ENCODE assay signal across 23 mouse cellular contexts in genomic region chr7:27092038-27092703, GRCm38 (mm10). TPM values are rescaled to one million over a fixed set of nuclear protein-coding genes. Genes with fewer than 3 reads are reported as not detected.
A peak's percentile ranks its signal among the peaks of the same experiment; 100 is the strongest.
DNase-seq lines count a peak whose midpoint lies in the region; ATAC-seq and TF ChIP-seq lines count a peak whose summit lies in the region.
"Had no signal": no experiment of that assay in that cellular context is flagged by ENCODE, and none has a peak within 500 bp of the region (broad histone marks: within the 10 kb centered on the region; RNA-seq: fewer than 3 reads in every experiment).

No protein-coding gene starts in this region.

- no peak for TF ChIP-seq EP300 in stomach, postnatal 0 days (optimal IDR thresholded peaks at IDR 0.05)

- no peak overlapping the region for H3K4me3 ChIP-seq in embryonic facial prominence, embryonic 14.5 days (ENCODE audit: low read depth, low read length)
- H3K4me3 ChIP-seq in embryonic facial prominence, embryonic 10.5 days, result no peak overlapping the region
- H3K4me3 ChIP-seq in stomach, postnatal 0 days (ENCODE audit: low read depth, low read length), result no peak overlapping the region
- H3K4me3 ChIP-seq in liver, embryonic 11.5 days (ENCODE audit: low read depth, low read length), result no peak overlapping the region
- H3K4me3 ChIP-seq: forebrain, embryonic 15.5 days; heart, embryonic 10.5 days; hindbrain, embryonic 12.5 days had no signal

- no peaks in the 10 kb centered on the region for H3K36me3 ChIP-seq in embryonic facial prominence, embryonic 14.5 days (ENCODE audit: control insufficient read depth, insufficient read depth, low read length)
- H3K36me3 ChIP-seq in embryonic facial prominence, embryonic 10.5 days (replicated peaks), result no peaks in the 10 kb centered on the region
- H3K36me3 ChIP-seq in stomach, postnatal 0 days (ENCODE audit: control insufficient read depth, insufficient read depth, low read length), result no peaks in the 10 kb centered on the region
- no peaks in the 10 kb centered on the region for H3K36me3 ChIP-seq in liver, embryonic 11.5 days (ENCODE audit: control insufficient read depth, insufficient read depth, low read length)
- H3K36me3 ChIP-seq: forebrain, embryonic 15.5 days; G1E; heart, embryonic 10.5 days; hindbrain, embryonic 12.5 days had no signal

- DNase-seq in embryonic facial prominence, embryonic 14.5 days (ENCODE audit: low spot score), result peak; percentile 16
- DNase-seq in embryonic facial prominence, embryonic 10.5 days (ENCODE audit: low spot score), result no peak
- peak; percentile 8 for DNase-seq in urinary bladder, postnatal 14 days (ENCODE audit: low spot score)
- no peak for DNase-seq in urinary bladder, postnatal 25 days (ENCODE audit: low spot score)
- peak; percentile 38 for DNase-seq in lung, postnatal 36 days
- peak; percentile 18 for DNase-seq in stomach, postnatal 0 days (ENCODE audit: low spot score)
- no peak for DNase-seq in liver, embryonic 11.5 days (ENCODE audit: low spot score)
- no peak for DNase-seq in spleen, adult 18-20 months
- DNase-seq: adrenal gland, postnatal 14 days; B cell, adult 2 months; cerebellum, adult 18-20 months; cerebellum, postnatal 10 days; gastrocnemius, postnatal 36 days; heart, adult 11 months; heart, postnatal 10 days; heart, postnatal 4 days had no signal

- TF ChIP-seq CTCF in stomach, postnatal 0 days (IDR thresholded peaks at IDR 0.05; ENCODE audit: low read depth), result no peak

- WGBS in embryonic facial prominence, embryonic 14.5 days, result 55% methylated on average over 7 of the region's 7 CpGs
- WGBS in embryonic facial prominence, embryonic 10.5 days, result 70% methylated on average over 7 of the region's 7 CpGs
- 38% methylated on average over 7 of the region's 7 CpGs for WGBS in stomach, postnatal 0 days
- 52% methylated on average over 7 of the region's 7 CpGs for WGBS in liver, embryonic 11.5 days

- peak; percentile 50 for ATAC-seq in embryonic facial prominence, embryonic 14.5 days (ENCODE audit: low read depth)
- peak; percentile 53 for ATAC-seq in stomach, postnatal 0 days (ENCODE audit: low FRiP score, low TSS enrichment)
- ATAC-seq in liver, embryonic 11.5 days (replicated peaks; ENCODE audit: low FRiP score), result no peak
- ATAC-seq: CD4-positive, CD25-positive, alpha-beta regulatory T cell, adult 4 months; forebrain, embryonic 15.5 days had no signal

- no peaks in the 10 kb centered on the region for H3K27me3 ChIP-seq in embryonic facial prominence, embryonic 14.5 days (replicated peaks; ENCODE audit: control insufficient read depth, insufficient read depth, low read length)
- H3K27me3 ChIP-seq in embryonic facial prominence, embryonic 10.5 days (replicated peaks; ENCODE audit: low read depth, poor library complexity, severe bottlenecking), result no peaks in the 10 kb centered on the region
- no peaks in the 10 kb centered on the region for H3K27me3 ChIP-seq in stomach, postnatal 0 days (ENCODE audit: control insufficient read depth, insufficient read depth, low read length)
- H3K27me3 ChIP-seq in liver, embryonic 11.5 days (replicated peaks; ENCODE audit: control insufficient read depth, insufficient read depth, low read length), result no peaks in the 10 kb centered on the region
- H3K27me3 ChIP-seq: forebrain, embryonic 15.5 days; hindbrain, embryonic 12.5 days had no signal

- H3K9ac ChIP-seq in embryonic facial prominence, embryonic 14.5 days (ENCODE audit: low read depth, low read length), result no peak overlapping the region
- H3K9ac ChIP-seq in stomach, postnatal 0 days (ENCODE audit: low read length), result no peak overlapping the region
- H3K9ac ChIP-seq in liver, embryonic 11.5 days (ENCODE audit: low read depth, low read length), result no peak overlapping the region
- H3K9ac ChIP-seq: forebrain, embryonic 15.5 days; hindbrain, embryonic 12.5 days had no signal

- no peaks in the 10 kb centered on the region for H3K4me1 ChIP-seq in embryonic facial prominence, embryonic 14.5 days (ENCODE audit: control insufficient read depth, insufficient read depth, low read length)
- no peaks in the 10 kb centered on the region for H3K4me1 ChIP-seq in embryonic facial prominence, embryonic 10.5 days
- H3K4me1 ChIP-seq in stomach, postnatal 0 days (replicated peaks; ENCODE audit: control insufficient read depth, insufficient read depth), result peaks cover 3% of the 10 kb centered on the region; the same call in 1 of the 2 replicates
- H3K4me1 ChIP-seq in liver, embryonic 11.5 days (replicated peaks; ENCODE audit: control insufficient read depth, insufficient read depth, low read length), result no peaks in the 10 kb centered on the region
- H3K4me1 ChIP-seq: forebrain, embryonic 15.5 days; heart, embryonic 10.5 days; hindbrain, embryonic 12.5 days had no signal

- no peak overlapping the region for H3K4me2 ChIP-seq in embryonic facial prominence, embryonic 14.5 days (ENCODE audit: low read depth, low read length)
- H3K4me2 ChIP-seq in stomach, postnatal 0 days (replicated peaks; ENCODE audit: low read depth), result no peak overlapping the region
- H3K4me2 ChIP-seq in liver, embryonic 11.5 days, result no peak overlapping the region
- H3K4me2 ChIP-seq: forebrain, embryonic 15.5 days; hindbrain, embryonic 12.5 days had no signal

- no peaks in the 10 kb centered on the region for H3K9me3 ChIP-seq in embryonic facial prominence, embryonic 14.5 days (ENCODE audit: control insufficient read depth, low read length)
- H3K9me3 ChIP-seq in embryonic facial prominence, embryonic 10.5 days, result no peaks in the 10 kb centered on the region
- H3K9me3 ChIP-seq in stomach, postnatal 0 days (ENCODE audit: control insufficient read depth, low read length), result no peaks in the 10 kb centered on the region
- H3K9me3 ChIP-seq in liver, embryonic 11.5 days (ENCODE audit: control insufficient read depth, low read length), result no peaks in the 10 kb centered on the region
- H3K9me3 ChIP-seq: forebrain, embryonic 15.5 days; G1E had no signal

- H3K27ac ChIP-seq in embryonic facial prominence, embryonic 14.5 days (replicated peaks; ENCODE audit: low read depth, low read length), result no peak overlapping the region
- H3K27ac ChIP-seq in embryonic facial prominence, embryonic 10.5 days (replicated peaks), result no peak overlapping the region
- peak overlapping the region; percentile 67 for H3K27ac ChIP-seq in stomach, postnatal 0 days (replicated peaks)
- H3K27ac ChIP-seq in liver, embryonic 11.5 days (ENCODE audit: low read depth, low read length), result no peak overlapping the region
- H3K27ac ChIP-seq: forebrain, embryonic 15.5 days; heart, embryonic 10.5 days; hindbrain, embryonic 12.5 days had no signal

RNA-seq across cellular contexts. Expression of gene Cyp2f2, which starts 27.5 kb away (rescaled TPM):
- polyA plus RNA-seq in embryonic facial prominence, embryonic 14.5 days (2014; fragmentation: Nextera tagmentation; extraction: Ambion mirVana), result 34.6 and 64.4 TPM in 2 replicates
- not detected in 2 replicates for polyA plus RNA-seq in embryonic facial prominence, embryonic 10.5 days (2016; fragmentation: Nextera tagmentation; extraction: Ambion mirVana)
- 108 and 155 TPM in 2 replicates for polyA plus RNA-seq in stomach, postnatal 0 days (2015; fragmentation: Nextera tagmentation; extraction: Ambion mirVana)
- polyA plus RNA-seq in liver, embryonic 11.5 days (2014; fragmentation: Nextera tagmentation; extraction: Ambion mirVana), result not detected in 2 replicates
- polyA plus RNA-seq: CD4-positive, CD25-positive, alpha-beta regulatory T cell, adult 4 months; embryonic facial prominence, embryonic 11.5 days; forebrain, embryonic 11.5 days; forebrain, embryonic 15.5 days; G1E; heart, embryonic 10.5 days; hindbrain, embryonic 12.5 days had no signal

Comparison
In these comparisons a context has a peak if more than half of its experiments do, and no peak if none do; other contexts are left out.
1. DNase-seq: peak in embryonic facial prominence, embryonic 14.5 days (single experiment), urinary bladder, postnatal 14 days (single experiment), lung, postnatal 36 days (single experiment) and stomach, postnatal 0 days (single experiment); none in embryonic facial prominence, embryonic 10.5 days (single experiment), urinary bladder, postnatal 25 days (single experiment), liver, embryonic 11.5 days (single experiment) and spleen, adult 18-20 months (0 of 2).
2. RNA of gene Cyp2f2, which starts 27.5 kb away (polyA plus RNA-seq): 108 to 155 TPM in stomach, postnatal 0 days and 34.6 to 64.4 TPM in embryonic facial prominence, embryonic 14.5 days; not detected in embryonic facial prominence, embryonic 10.5 days and not detected in liver, embryonic 11.5 days; every median in the first group is over 10 times any median in the second.